Comparison of ENCODE assay signal across 9 mouse cellular contexts in genomic region chr5:134489583-134489982, GRCm38 (mm10). TPM values are rescaled to one million over a fixed set of nuclear protein-coding genes. Genes with fewer than 3 reads are reported as not detected.
DNase-seq lines count a peak whose midpoint lies in the region; ATAC-seq and TF ChIP-seq lines count a peak whose summit lies in the region.
"Had no signal": no experiment of that assay in that cellular context is flagged by ENCODE, and none has a peak within 500 bp of the region (broad histone marks: within the 10 kb centered on the region; RNA-seq: fewer than 3 reads in every experiment).

No protein-coding gene starts in this region.

- TF ChIP-seq POLR2A in MEL (IDR thresholded peaks at IDR 0.05; ENCODE audit: control insufficient read depth in 1 of 2, insufficient read depth in 1 of 2, low read depth in 1 of 2, low read length in 2 of 2, poor library complexity in 1 of 2) = no peak

- TF ChIP-seq CTCF in MEL (IDR thresholded peaks at IDR 0.05 in 2 of 3, conservative IDR thresholded peaks at IDR 0.05 in 1 of 3; ENCODE audit: control insufficient read depth in 1 of 3, insufficient read depth in 1 of 3, low read depth in 2 of 3, low read length in 3 of 3, poor library complexity in 1 of 3, severe bottlenecking in 1 of 3) = peak; percentile 74 to 85 (median 84)

- H3K4me3 ChIP-seq in kidney, embryonic 15.5 days (replicated peaks) = no peak overlapping the region
- no peak overlapping the region for H3K4me3 ChIP-seq in MEL (ENCODE audit: control insufficient read depth in 1 of 2, insufficient read depth in 1 of 2, low read depth in 2 of 2, low read length in 2 of 2)
- H3K4me3 ChIP-seq in liver, embryonic 11.5 days (ENCODE audit: low read depth, low read length) = no peak overlapping the region
- H3K4me3 ChIP-seq: neural tube, embryonic 13.5 days had no signal

- H3K27ac ChIP-seq in kidney, embryonic 15.5 days = no peak overlapping the region
- H3K27ac ChIP-seq in MEL (ENCODE audit: control insufficient read depth, low read depth, low read length) = no peak overlapping the region
- no peak overlapping the region for H3K27ac ChIP-seq in liver, embryonic 11.5 days (ENCODE audit: low read depth, low read length)

- no peak overlapping the region for H3K4me2 ChIP-seq in kidney, embryonic 15.5 days
- peak overlapping the region; percentile 34 for H3K4me2 ChIP-seq in liver, embryonic 11.5 days
- H3K4me2 ChIP-seq: neural tube, embryonic 13.5 days had no signal

- peak; percentile 40 for DNase-seq in kidney, postnatal 14 days
- peak; percentile 81 for DNase-seq in MEL (ENCODE audit: low read depth, low spot score)
- DNase-seq in embryo, embryonic 9.5 days (ENCODE audit: extremely low spot score) = peak; percentile 58
- DNase-seq in liver, embryonic 11.5 days (ENCODE audit: low spot score) = no peak
- DNase-seq in splenic B cell, adult 2 months (ENCODE audit: low read depth, low spot score) = peak; percentile 58
- DNase-seq in c-Kit-positive CD71-positive TER-119-positive erythroid progenitor cells, embryonic 14.5 days (ENCODE audit: low spot score) = no peak

- TF ChIP-seq RAD21 in MEL (IDR thresholded peaks at IDR 0.05; ENCODE audit: low read depth, low read length) = peak; percentile 27

- H3K27me3 ChIP-seq in kidney, embryonic 15.5 days = no peaks in the 10 kb centered on the region
- no peaks in the 10 kb centered on the region for H3K27me3 ChIP-seq in MEL (ENCODE audit: control insufficient read depth in 1 of 2, insufficient read depth in 2 of 2, low read length in 2 of 2)
- H3K27me3 ChIP-seq in liver, embryonic 11.5 days (replicated peaks; ENCODE audit: control insufficient read depth, insufficient read depth, low read length) = no peaks in the 10 kb centered on the region
- no peaks in the 10 kb centered on the region for H3K27me3 ChIP-seq in splenic B cell, adult 2 months (ENCODE audit: control insufficient read depth, insufficient read depth, low read length, poor library complexity, severe bottlenecking)
- H3K27me3 ChIP-seq: neural tube, embryonic 13.5 days had no signal

- H3K36me3 ChIP-seq in kidney, embryonic 15.5 days = peaks cover 41% of the 10 kb centered on the region
- H3K36me3 ChIP-seq in MEL (ENCODE audit: control insufficient read depth in 1 of 2, insufficient read depth in 2 of 2, low read length in 2 of 2) = 0 out of 4 replicates have a peak, but pooled peaks cover 0 to 2% of the 10 kb centered on the region in 2 experiments
- H3K36me3 ChIP-seq in liver, embryonic 11.5 days (ENCODE audit: control insufficient read depth, insufficient read depth, low read length) = no peaks in the 10 kb centered on the region
- no peaks in the 10 kb centered on the region for H3K36me3 ChIP-seq in splenic B cell, adult 2 months (ENCODE audit: control insufficient read depth, insufficient read depth, low read length, poor library complexity, severe bottlenecking)

- H3K9ac ChIP-seq in kidney, embryonic 15.5 days = no peak overlapping the region
- H3K9ac ChIP-seq in MEL (ENCODE audit: control insufficient read depth, low read depth, low read length, poor library complexity, severe bottlenecking) = no peak overlapping the region
- H3K9ac ChIP-seq in liver, embryonic 11.5 days (ENCODE audit: low read depth, low read length) = no peak overlapping the region; the same call in 1 of the 2 replicates
- H3K9ac ChIP-seq: neural tube, embryonic 13.5 days had no signal

- ATAC-seq in kidney, embryonic 15.5 days (replicated peaks; ENCODE audit: low FRiP score) = no peak; the same call in 1 of the 2 replicates
- ATAC-seq in liver, embryonic 11.5 days (replicated peaks; ENCODE audit: low FRiP score) = 0 out of 2 replicates have a peak, but pooled peaks have one; percentile 28
- no peak for ATAC-seq in inflammation-experienced regulatory T-cells, adult 6 months

- H3K79me2 ChIP-seq in MEL (ENCODE audit: control insufficient read depth, insufficient read depth, low read length, poor library complexity) = no peaks in the 10 kb centered on the region

- WGBS in kidney, embryonic 15.5 days = 36% methylated on average over 9 of the region's 9 CpGs
- WGBS in liver, embryonic 11.5 days = 21% methylated on average over 9 of the region's 9 CpGs

- TF ChIP-seq EP300 in MEL (IDR thresholded peaks at IDR 0.05; ENCODE audit: low read depth in 1 of 2, low read length in 2 of 2) = no peak

- H3K4me1 ChIP-seq in kidney, embryonic 15.5 days = peaks cover 15% of the 10 kb centered on the region
- H3K4me1 ChIP-seq in MEL (ENCODE audit: control insufficient read depth in 1 of 2, insufficient read depth in 2 of 2, low read length in 2 of 2) = peaks cover 0 to 7% of the 10 kb centered on the region in 2 experiments; a peak in 1 of 4 replicates
- peaks cover 6% of the 10 kb centered on the region; the same call in 1 of the 2 replicates for H3K4me1 ChIP-seq in liver, embryonic 11.5 days (replicated peaks; ENCODE audit: control insufficient read depth, insufficient read depth, low read length)

- no peaks in the 10 kb centered on the region for H3K9me3 ChIP-seq in kidney, embryonic 15.5 days (replicated peaks)
- H3K9me3 ChIP-seq in MEL (replicated peaks; ENCODE audit: insufficient read depth, low read length) = no peaks in the 10 kb centered on the region
- H3K9me3 ChIP-seq in liver, embryonic 11.5 days (ENCODE audit: control insufficient read depth, low read length) = no peaks in the 10 kb centered on the region
- H3K9me3 ChIP-seq: neural tube, embryonic 13.5 days had no signal

TF ChIP-seq in MEL, 35 proteins besides CTCF, POLR2A, EP300 and RAD21:
- TF ChIP-seq SMC3 (IDR thresholded peaks at IDR 0.05; ENCODE audit: low read depth, low read length) = peak; percentile 66
- TF ChIP-seq TCF12 (IDR thresholded peaks at IDR 0.05; ENCODE audit: low read depth, low read length) = no peak
- 0 out of 2 replicates have a peak, but pooled peaks have one; percentile 11 for TF ChIP-seq HCFC1 (IDR thresholded peaks at IDR 0.05; ENCODE audit: low read depth, low read length)

RNA-seq across cellular contexts. Expression of gene Gtf2ird1, which starts 33.1 kb away (rescaled TPM):
- polyA plus RNA-seq in kidney, embryonic 15.5 days (2015; fragmentation: Nextera tagmentation; extraction: Ambion mirVana) = 77.5 and 84.3 TPM in 2 replicates
- 15.2 and 17.5 TPM in 2 replicates for total RNA-seq in MEL (2012; rRNA removed)
- 10 to 100 TPM in 1 of 2 experiments, not detected in 1; 54.7 TPM for polyA plus RNA-seq in MEL (2012; ENCODE audit: insufficient read depth in 1 of 2, insufficient read length in 2 of 2, low read depth in 1 of 2, low replicate concordance in 2 of 2, missing spikeins in 1 of 2)
- 46.7 and 51.8 TPM in 2 replicates for polyA plus RNA-seq in liver, embryonic 11.5 days (2014; fragmentation: Nextera tagmentation; extraction: Ambion mirVana)
- polyA plus RNA-seq in inflammation-experienced regulatory T-cells, adult 6 months (2017; shearing (Covaris generic)) = 10 to 100 TPM in 1 of 3 experiments, 1 to 10 TPM in 2; 3.5 to 12.4 (median 5.7) TPM

Comparison
In these comparisons a context has a peak if more than half of its experiments do, and no peak if none do; other contexts are left out.
1. DNase-seq: peak in kidney, postnatal 14 days (single experiment), MEL (single experiment), embryo, embryonic 9.5 days (single experiment) and splenic B cell, adult 2 months (single experiment); none in liver, embryonic 11.5 days (single experiment) and c-Kit-positive CD71-positive TER-119-positive erythroid progenitor cells, embryonic 14.5 days (single experiment).